Mouse (Mus musculus) intestine, postnatal 0 days (tissue): ENCODE results near the gene Arpp19. TPM values are rescaled to one million over a fixed set of nuclear protein-coding genes. Genes with fewer than 3 reads are reported as not detected.
A peak's percentile ranks its signal among the peaks of the same experiment; 100 is the strongest.

Experiments
- ATAC-seq: fragments of 200-750 bp; cut with Nextera tagmentation; 2 replicates; pipeline ENCODE4 v1.8.0; 2017; ENCODE audit warnings: mild to moderate bottlenecking, moderate TSS enrichment, moderate library complexity
- H3K27ac ChIP-seq: fragments of 300-500 bp; sonication (generic); 2 replicates; pipeline ENCODE4 v1.5.1; 2014; ENCODE audit warnings: mild to moderate bottlenecking, low read depth, low read length, moderate library complexity
- H3K27me3 ChIP-seq: fragments of 300-500 bp; sonication (generic); replicated peaks from 2 replicates; pipeline ENCODE4 v1.6.1; 2014; ENCODE audit warnings: low read length, mixed read lengths; ENCODE audit not compliant: control insufficient read depth, insufficient read depth
- H3K36me3 ChIP-seq: fragments of 300-500 bp; sonication (generic); 2 replicates; pipeline ENCODE4 v1.6.1; 2014; ENCODE audit warnings: mild to moderate bottlenecking, moderate library complexity; ENCODE audit not compliant: control insufficient read depth, insufficient read depth
- H3K4me1 ChIP-seq: fragments of 300-500 bp; sonication (generic); replicated peaks from 2 replicates; pipeline ENCODE4 v1.6.1; 2014; ENCODE audit warnings: antibody characterized with exemption, low read length, mixed read lengths; ENCODE audit not compliant: control insufficient read depth, insufficient read depth
- H3K4me2 ChIP-seq: fragments of 300-500 bp; sonication (generic); replicated peaks from 2 replicates; pipeline ENCODE4 v1.6.1; 2014; ENCODE audit warnings: low read depth, mild to moderate bottlenecking, moderate library complexity
- H3K4me3 ChIP-seq: fragments of 300-500 bp; sonication (generic); 2 replicates; pipeline ENCODE4 v1.5.1; 2014; ENCODE audit warnings: low read depth, low read length
- H3K9ac ChIP-seq: fragments of 300-500 bp; sonication (generic); 2 replicates; pipeline ENCODE4 v1.6.1; 2014; ENCODE audit warnings: mild to moderate bottlenecking, low read depth, low read length
- H3K9me3 ChIP-seq: fragments of 300-500 bp; sonication (generic); 2 replicates; pipeline ENCODE4 v1.6.1; 2016; ENCODE audit warnings: mixed run types; ENCODE audit not compliant: control insufficient read depth
- CTCF ChIP-seq: sonication (generic); IDR thresholded peaks from 2 replicates; pipeline ENCODE4 v1.5.1; 2016; ENCODE audit warnings: low read depth, mild to moderate bottlenecking, control low read depth, antibody characterized with exemption, moderate library complexity
- WGBS: fragments of 180-500 bp; shearing (Covaris S2); extraction: QIAGEN DNeasy Blood & Tissue Kit; methylation state at CpG from one replicate; pipeline ENCODE4 v1.1.7; 2014; 5-methylcytosine and 5-hydroxymethylcytosine counted together
- polyA plus RNA-seq: library from polyadenylated mRNA; unstranded; fragments of >200 nt; fragmentation: Nextera tagmentation; extraction: Ambion mirVana; gene quantifications from 2 replicates; pipeline ENCODE4 v1.2.1, GENCODE M21; 2015

Gene Arpp19
- polyA plus RNA-seq, 1 experiment from 2014 or later = 383 TPM

DNA sequence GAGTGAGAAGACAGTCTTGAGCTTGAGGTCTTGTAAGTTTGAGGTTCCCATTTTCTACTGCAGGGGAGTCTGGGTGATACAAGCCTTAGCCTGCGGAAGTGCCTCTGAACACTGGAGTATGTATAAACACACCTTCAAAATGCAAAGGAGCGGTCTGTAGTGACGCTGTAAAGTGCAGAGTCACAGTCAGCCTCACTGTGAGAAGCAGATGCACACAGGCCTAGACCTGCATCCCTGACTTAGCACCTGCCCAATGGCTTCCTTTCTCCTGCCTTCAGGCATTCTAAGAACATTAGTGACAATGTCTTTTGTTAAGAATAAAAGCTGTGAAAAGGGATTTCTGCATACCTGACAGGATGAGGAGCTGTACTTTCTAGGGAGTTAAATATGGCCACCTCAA lies 17.8 kb upstream of the Arpp19 start:
- WGBS = 82% methylated on average over 3 of the region's 3 CpGs
- H3K36me3 ChIP-seq = peaks cover 30% of the 10 kb centered on the region

DNA sequence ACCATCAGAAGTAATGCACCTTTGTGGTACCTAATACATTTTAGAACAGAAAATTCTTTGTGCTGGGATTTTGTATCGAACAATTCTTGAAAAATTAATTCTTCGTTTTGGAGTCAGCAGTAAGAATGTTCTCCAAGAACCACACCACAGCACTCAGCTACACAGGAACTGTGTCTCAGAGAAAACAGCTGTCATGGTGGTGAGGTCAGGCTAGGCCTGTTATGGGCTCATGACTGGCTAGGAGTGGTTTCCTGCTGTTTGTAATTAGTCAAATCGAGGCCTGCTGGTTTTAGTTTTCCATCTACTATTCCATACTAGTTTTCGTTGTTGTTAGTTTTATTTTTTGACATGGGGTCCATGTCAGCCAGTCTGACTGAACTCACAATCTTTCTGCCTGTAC lies 16.9 kb upstream of the Arpp19 start:
- Histone ChIP-seq H3K9me3 (no peaks in the 10 kb centered on the region), H3K36me3 (peaks cover 28% of the 10 kb centered on the region), H3K9ac (no peak overlapping the region), H3K4me3 (no peak overlapping the region), H3K27ac (no peak overlapping the region), H3K4me1 (no peaks in the 10 kb centered on the region), H3K27me3 (no peaks in the 10 kb centered on the region), H3K4me2 (no peak overlapping the region)
- TF ChIP-seq CTCF = no peak
- WGBS = 83% methylated on average over 4 of the region's 4 CpGs
- no peak for ATAC-seq

More for the DNA sequence above, 17.8 kb upstream of the Arpp19 start:
- Histone ChIP-seq H3K4me2 (no peak overlapping the region), H3K4me3 (no peak overlapping the region), H3K27ac (no peak overlapping the region), H3K9me3 (no peaks in the 10 kb centered on the region), H3K4me1 (no peaks in the 10 kb centered on the region), H3K9ac (no peak overlapping the region), H3K27me3 (no peaks in the 10 kb centered on the region)
- TF ChIP-seq CTCF = no peak
- no peak for ATAC-seq

DNA sequence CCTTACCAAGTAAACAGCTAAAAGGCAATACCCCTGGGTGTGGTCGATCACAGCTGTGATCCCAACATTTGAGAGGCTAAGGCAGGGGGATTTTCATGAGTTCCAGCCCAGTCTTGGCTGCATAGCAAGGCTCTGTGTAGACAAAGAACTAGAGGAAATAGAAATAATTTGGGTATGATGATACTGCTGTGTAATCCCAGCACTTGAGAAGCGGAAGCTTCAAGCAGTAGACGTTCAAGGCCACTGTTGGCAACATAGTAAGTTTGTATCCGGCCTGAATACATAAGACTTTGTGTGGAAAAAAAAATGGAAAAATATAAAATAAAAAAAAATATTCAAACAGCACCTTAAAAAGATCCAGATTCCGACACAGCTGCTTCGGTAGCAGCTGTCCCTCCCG lies 14.9 kb upstream of the Arpp19 start:
- H3K4me1 ChIP-seq = no peaks in the 10 kb centered on the region
- no peak for TF ChIP-seq CTCF
- no peak for ATAC-seq
- WGBS = 71% methylated on average over 7 of the region's 7 CpGs
- H3K4me3 ChIP-seq = no peak overlapping the region
- no peak overlapping the region for H3K9ac ChIP-seq
- no peak overlapping the region for H3K4me2 ChIP-seq
- H3K27ac ChIP-seq = no peak overlapping the region
- H3K36me3 ChIP-seq = peaks cover 21% of the 10 kb centered on the region
- no peaks in the 10 kb centered on the region for H3K9me3 ChIP-seq
- no peaks in the 10 kb centered on the region for H3K27me3 ChIP-seq

DNA sequence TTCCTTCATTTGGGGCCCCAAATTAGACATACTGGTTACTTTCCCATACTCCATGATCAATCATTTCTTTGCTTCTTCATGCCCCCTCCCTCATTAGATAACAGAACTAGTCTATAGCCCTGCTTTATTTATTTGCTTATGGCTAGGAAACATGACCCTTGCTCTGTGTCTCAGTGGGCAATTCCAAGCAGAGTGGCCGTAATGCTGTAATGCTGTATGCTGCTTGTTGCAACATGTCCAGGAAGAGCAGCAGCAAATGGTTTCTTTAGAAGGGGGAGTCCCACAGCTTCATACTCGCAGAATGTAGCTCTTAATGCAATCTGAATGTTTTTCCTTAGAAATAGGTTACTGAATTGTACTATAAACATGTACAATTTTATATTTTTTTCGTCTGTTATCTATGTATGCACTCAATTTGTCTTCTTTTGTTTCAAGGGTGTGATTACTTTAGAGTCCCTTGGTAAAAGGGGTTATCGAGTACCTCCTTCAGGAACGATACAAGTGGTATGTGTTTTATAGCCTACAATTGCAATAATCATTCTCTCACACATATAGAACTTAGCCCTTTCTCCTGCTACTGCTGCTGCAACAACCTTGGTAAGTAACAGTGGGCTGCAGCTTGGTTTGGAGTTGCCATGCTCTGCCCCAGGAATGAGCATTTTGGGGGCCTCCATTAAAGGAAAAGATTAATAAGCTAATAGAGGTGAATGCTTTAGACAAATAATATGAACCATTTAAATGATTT lies 14.1 kb upstream of the Arpp19 start:
- peak; percentile 72 for ATAC-seq
- no peak for TF ChIP-seq CTCF
- WGBS = 34% methylated on average over 5 of the region's 5 CpGs
- Histone ChIP-seq H3K4me3 (no peak overlapping the region), H3K9ac (no peak overlapping the region), H3K9me3 (no peaks in the 10 kb centered on the region), H3K4me1 (no peaks in the 10 kb centered on the region), H3K36me3 (peaks cover 16% of the 10 kb centered on the region), H3K4me2 (no peak overlapping the region), H3K27ac (no peak overlapping the region), H3K27me3 (no peaks in the 10 kb centered on the region)

DNA sequence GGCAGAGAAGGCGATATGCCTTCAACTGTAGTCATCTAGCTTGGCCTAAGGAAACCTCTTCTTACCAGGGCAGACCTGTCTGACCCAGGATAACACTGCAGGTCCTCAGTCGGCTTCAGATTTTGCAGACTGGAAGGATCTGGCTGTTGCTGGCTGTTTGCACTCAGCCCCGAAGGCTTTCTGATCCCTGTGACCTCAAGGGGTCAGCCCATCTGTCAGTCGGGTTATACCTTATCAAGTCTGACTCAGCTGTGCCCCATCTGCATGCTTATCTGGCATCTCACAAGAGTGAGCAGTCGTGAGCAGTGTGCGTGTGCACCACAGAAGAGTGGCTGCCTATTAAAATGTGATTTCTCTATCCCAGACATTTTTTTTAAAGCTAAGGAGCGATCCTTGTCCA lies 13.3 kb upstream of the Arpp19 start:
- no peak overlapping the region for H3K4me3 ChIP-seq
- no peak for TF ChIP-seq CTCF
- WGBS = 36% methylated on average over 7 of the region's 7 CpGs
- peak; percentile 64 for ATAC-seq
- H3K27ac ChIP-seq = no peak overlapping the region
- H3K9me3 ChIP-seq = no peaks in the 10 kb centered on the region
- H3K4me1 ChIP-seq = no peaks in the 10 kb centered on the region
- H3K9ac ChIP-seq = no peak overlapping the region
- H3K4me2 ChIP-seq = no peak overlapping the region
- no peaks in the 10 kb centered on the region for H3K27me3 ChIP-seq
- peaks cover 16% of the 10 kb centered on the region for H3K36me3 ChIP-seq

DNA sequence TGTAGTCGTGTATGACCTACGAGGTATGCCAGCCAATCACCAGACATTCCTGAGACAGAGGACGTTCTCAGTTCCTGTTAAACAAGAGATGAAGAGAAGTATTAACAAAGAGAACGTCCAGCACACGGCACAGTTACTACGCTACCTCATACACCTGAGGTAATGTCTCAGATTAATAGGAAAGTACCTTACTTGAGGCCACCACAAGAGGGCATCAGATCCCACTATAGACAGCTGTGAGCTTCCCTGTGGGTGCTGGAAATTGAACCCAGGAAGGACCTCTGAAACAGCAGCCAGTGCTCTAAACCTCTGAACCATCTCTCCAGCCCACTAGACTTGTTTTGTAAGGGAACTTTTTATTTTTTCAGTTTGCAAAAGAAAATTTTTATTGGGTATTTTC lies 11.7 kb upstream of the Arpp19 start:
- no peak for ATAC-seq
- H3K36me3 ChIP-seq = 0 out of 2 replicates have a peak, but pooled peaks cover 4% of the 10 kb centered on the region
- no peaks in the 10 kb centered on the region for H3K27me3 ChIP-seq
- no peak overlapping the region for H3K27ac ChIP-seq
- peak; percentile 66 for TF ChIP-seq CTCF
- H3K4me2 ChIP-seq = no peak overlapping the region
- no peak overlapping the region for H3K4me3 ChIP-seq
- 75% methylated on average over 6 of the region's 6 CpGs for WGBS
- no peaks in the 10 kb centered on the region for H3K9me3 ChIP-seq
- no peak overlapping the region for H3K9ac ChIP-seq
- no peaks in the 10 kb centered on the region for H3K4me1 ChIP-seq

DNA sequence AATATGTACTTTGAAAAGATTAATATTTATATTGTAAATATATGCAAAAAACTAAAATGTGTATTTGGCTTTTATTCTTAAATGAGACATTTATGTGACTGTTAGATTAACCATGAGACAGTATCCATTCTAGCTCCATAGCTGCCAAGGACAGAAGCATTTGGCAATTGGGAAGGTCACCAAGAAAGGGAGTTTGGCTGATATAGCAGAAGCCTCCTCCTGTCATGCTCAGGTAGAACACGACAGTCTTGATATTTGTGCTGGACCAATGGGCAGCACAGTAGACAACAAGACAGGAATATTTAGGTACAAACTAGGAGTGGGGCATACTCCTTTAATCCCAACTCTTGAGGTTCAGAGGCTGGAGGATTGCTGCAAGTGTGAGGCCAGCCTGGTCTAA lies 5.0 kb upstream of the Arpp19 start:
- H3K27ac ChIP-seq = no peak overlapping the region
- 0 out of 2 replicates have a peak, but pooled peaks cover 6% of the 10 kb centered on the region for H3K4me1 ChIP-seq
- 88% methylated on average over 1 of the region's 1 CpGs for WGBS
- H3K4me3 ChIP-seq = no peak overlapping the region
- ATAC-seq = no peak
- H3K36me3 ChIP-seq = 0 out of 2 replicates have a peak, but pooled peaks cover 4% of the 10 kb centered on the region
- TF ChIP-seq CTCF = no peak
- no peaks in the 10 kb centered on the region for H3K27me3 ChIP-seq
- H3K9me3 ChIP-seq = no peaks in the 10 kb centered on the region
- H3K4me2 ChIP-seq = no peak overlapping the region
- H3K9ac ChIP-seq = no peak overlapping the region
